Mouse (Mus musculus) hindbrain, embryonic 11.5 days (tissue): ENCODE measurements around the gene Hs6st1. TPM values are rescaled to one million over a fixed set of nuclear protein-coding genes. Genes with fewer than 3 reads are reported as not detected.
"Not testable (repeated sequence)": the region's sequence is repeated elsewhere in the genome, so short reads cannot be mapped to it uniquely, and the experiment has no call there.

Experiments
- ATAC-seq: fragments of 200-750 bp; cut with Nextera tagmentation; 2 replicates; pipeline ENCODE4 v1.8.0; 2017; ENCODE audit warnings: mild to moderate bottlenecking, moderate TSS enrichment, moderate library complexity; ENCODE audit not compliant: low FRiP score
- DNase-seq: peaks from one replicate; pipeline ENCODE4 v3.0.0-alpha.2; 2015; ENCODE audit warnings: low spot score
- H3K27ac ChIP-seq: fragments of 300-500 bp; sonication (generic); 2 replicates; pipeline ENCODE4 v1.5.1; 2014; ENCODE audit warnings: mild to moderate bottlenecking, low read depth, low read length
- H3K27me3 ChIP-seq: fragments of 300-500 bp; sonication (generic); 2 replicates; pipeline ENCODE4 v1.6.1; 2014; ENCODE audit warnings: mild to moderate bottlenecking, low read length, moderate library complexity, mixed read lengths; ENCODE audit not compliant: control insufficient read depth, insufficient read depth
- H3K36me3 ChIP-seq: fragments of 300-500 bp; sonication (generic); 2 replicates; pipeline ENCODE4 v1.6.1; 2014; ENCODE audit warnings: mild to moderate bottlenecking, low read length, moderate library complexity, mixed read lengths; ENCODE audit not compliant: control insufficient read depth, insufficient read depth
- H3K4me1 ChIP-seq: fragments of 300-500 bp; sonication (generic); replicated peaks from 2 replicates; pipeline ENCODE4 v1.6.1; 2014; ENCODE audit warnings: low read length, mixed read lengths; ENCODE audit not compliant: control insufficient read depth, insufficient read depth
- H3K4me2 ChIP-seq: fragments of 300-500 bp; sonication (generic); replicated peaks from 2 replicates; pipeline ENCODE4 v1.6.1; 2014; ENCODE audit warnings: mild to moderate bottlenecking, low read depth, low read length
- H3K4me3 ChIP-seq: fragments of 300-500 bp; sonication (generic); 2 replicates; pipeline ENCODE4 v1.5.1; 2014; ENCODE audit warnings: low read depth, low read length
- H3K9ac ChIP-seq: fragments of 300-500 bp; sonication (generic); 2 replicates; pipeline ENCODE4 v1.6.1; 2014; ENCODE audit warnings: low read depth, low read length
- H3K9me3 ChIP-seq: fragments of 300-500 bp; sonication (generic); 2 replicates; pipeline ENCODE4 v1.6.1; 2016; ENCODE audit warnings: low read length; ENCODE audit not compliant: control insufficient read depth
- WGBS: fragments of 180-500 bp; shearing (Covaris S2); extraction: QIAGEN DNeasy Blood & Tissue Kit; methylation state at CpG from one replicate; pipeline ENCODE4 v1.1.7; 2014; 5-methylcytosine and 5-hydroxymethylcytosine counted together
- polyA plus RNA-seq: library from polyadenylated mRNA; unstranded; fragments of >200 nt; fragmentation: Nextera tagmentation; extraction: Ambion mirVana; gene quantifications from 2 replicates; pipeline ENCODE4 v1.2.1, GENCODE M21; 2014

The Hs6st1 gene
- polyA plus RNA-seq = 10.7 and 14.9 TPM in 2 replicates

DNA sequence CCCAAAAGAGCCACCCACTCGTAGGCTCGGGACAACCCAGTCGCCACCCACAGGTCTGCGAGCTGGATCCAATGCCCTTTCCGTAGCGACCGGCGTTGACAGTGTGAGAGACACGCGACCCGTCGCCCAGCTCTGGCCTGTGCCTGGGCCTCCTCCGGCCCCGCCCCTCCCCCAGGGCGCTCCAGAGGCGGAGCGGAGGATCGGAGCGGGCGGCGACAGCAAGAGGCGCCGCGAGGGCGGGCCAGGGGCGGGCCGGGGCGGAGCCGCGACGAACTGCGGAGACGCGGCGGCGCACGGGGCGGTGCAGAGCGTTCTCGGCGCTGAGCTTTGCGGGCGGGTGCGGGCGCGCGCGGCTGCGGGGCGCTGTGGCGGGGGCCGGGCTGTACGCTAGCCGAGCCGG is at the start of gene Hs6st1:
Gene Hs6st1, plus strand, starts transcription at position 325 of the 400 bp plus-strand sequence.
- peaks cover 26% of the 10 kb centered on the region for H3K4me1 ChIP-seq
- H3K27ac ChIP-seq = peak within 1 kb of the TSS; percentile 74
- peak within 1 kb of the TSS; percentile 85 for H3K4me3 ChIP-seq
- WGBS = 1% methylated on average over 21 of the region's 55 CpGs
- H3K4me2 ChIP-seq = peak within 1 kb of the TSS; percentile 97
- DNase-seq (peak; percentile 98), ATAC-seq (peak; percentile 93)
- H3K9ac ChIP-seq = peak within 1 kb of the TSS; percentile 82
- no peaks in the 10 kb centered on the region for H3K9me3 ChIP-seq
- no peaks in the 10 kb centered on the region for H3K36me3 ChIP-seq
- no peaks in the 10 kb centered on the region for H3K27me3 ChIP-seq

DNA sequence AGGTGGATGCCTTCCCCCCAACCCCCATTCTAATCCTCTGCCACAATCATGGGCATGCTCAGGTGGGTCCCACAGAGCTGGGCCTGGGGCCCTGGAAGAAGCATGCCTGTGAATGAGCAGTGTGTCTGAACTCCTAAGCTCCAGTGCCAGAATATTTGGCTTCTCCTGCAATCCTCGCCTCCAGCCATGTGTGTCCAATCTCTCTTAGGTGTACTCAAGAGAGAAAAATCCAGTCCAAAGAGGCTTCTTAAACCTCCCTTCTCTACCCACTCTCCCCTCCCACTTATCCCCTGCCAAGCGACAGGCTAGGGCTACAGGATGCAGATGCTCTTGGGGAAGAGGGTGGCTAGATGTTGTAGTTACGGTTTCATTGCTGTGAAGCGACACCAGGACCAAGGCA is 49.6 kb upstream of the Hs6st1 start:
- Histone ChIP-seq H3K27ac (no peak overlapping the region), H3K4me3 (no peak overlapping the region), H3K4me2 (no peak overlapping the region), H3K4me1 (peaks cover 7% of the 10 kb centered on the region), H3K36me3 (no peaks in the 10 kb centered on the region), H3K27me3 (no peaks in the 10 kb centered on the region), H3K9me3 (no peaks in the 10 kb centered on the region), H3K9ac (no peak overlapping the region)
- 76% methylated on average over 4 of the region's 4 CpGs for WGBS
- DNase-seq = no peak
- ATAC-seq = no peak

DNA sequence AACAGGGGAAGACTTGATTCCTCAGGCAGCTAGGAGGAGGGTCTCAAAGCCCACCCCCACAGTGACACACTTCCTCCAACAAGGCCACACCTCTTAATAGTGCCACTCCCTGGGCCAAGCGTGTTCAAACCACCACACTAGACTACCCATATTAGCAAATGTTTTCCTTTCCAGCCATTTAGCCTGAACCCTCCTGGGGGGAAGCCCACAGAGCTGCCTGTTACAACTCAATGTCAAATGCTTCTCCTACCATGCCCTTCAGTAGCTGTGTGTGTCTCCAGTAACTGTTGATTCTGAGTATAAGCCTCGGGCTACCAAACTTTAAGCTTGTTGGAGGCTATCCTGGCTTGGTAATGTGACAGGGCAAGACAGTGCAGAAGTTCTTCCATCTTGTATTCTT is 49.0 kb upstream of the Hs6st1 start:
- DNase-seq (no peak), ATAC-seq (no peak)
- Histone ChIP-seq H3K9me3 (no peaks in the 10 kb centered on the region), H3K4me3 (no peak overlapping the region), H3K27me3 (no peaks in the 10 kb centered on the region), H3K27ac (no peak overlapping the region), H3K4me1 (peaks cover 7% of the 10 kb centered on the region), H3K9ac (no peak overlapping the region), H3K4me2 (no peak overlapping the region), H3K36me3 (no peaks in the 10 kb centered on the region)
- 92% methylated on average over 2 of the region's 2 CpGs for WGBS

DNA sequence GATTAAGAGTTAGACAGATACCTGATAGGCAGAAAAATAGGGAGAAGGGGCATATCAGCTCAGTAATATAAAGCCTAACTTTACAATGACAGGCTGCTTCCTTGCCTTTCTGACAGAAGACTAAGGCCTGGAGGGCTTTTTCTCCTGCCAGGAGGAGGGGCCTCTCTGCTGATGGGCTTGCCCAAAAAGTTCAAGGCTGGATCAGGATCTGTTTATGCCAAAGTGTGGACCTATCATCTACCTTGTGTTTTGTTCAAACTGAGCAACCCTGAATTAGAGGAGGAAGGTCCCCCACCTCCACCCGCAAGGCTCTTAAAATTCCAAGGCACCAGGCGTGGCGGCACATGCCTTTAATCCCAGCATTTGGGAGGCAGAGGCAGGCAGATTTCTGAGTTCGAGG is 47.9 kb upstream of the Hs6st1 start:
- no peak for ATAC-seq
- DNase-seq = no peak
- H3K4me3 ChIP-seq = no peak overlapping the region
- H3K4me2 ChIP-seq = no peak overlapping the region
- H3K9me3 ChIP-seq = no peaks in the 10 kb centered on the region
- H3K9ac ChIP-seq = no peak overlapping the region
- H3K27me3 ChIP-seq = no peaks in the 10 kb centered on the region
- WGBS = 94% methylated on average over 4 of the region's 4 CpGs
- peaks cover 7% of the 10 kb centered on the region for H3K4me1 ChIP-seq
- H3K27ac ChIP-seq = no peak overlapping the region
- no peaks in the 10 kb centered on the region for H3K36me3 ChIP-seq

DNA sequence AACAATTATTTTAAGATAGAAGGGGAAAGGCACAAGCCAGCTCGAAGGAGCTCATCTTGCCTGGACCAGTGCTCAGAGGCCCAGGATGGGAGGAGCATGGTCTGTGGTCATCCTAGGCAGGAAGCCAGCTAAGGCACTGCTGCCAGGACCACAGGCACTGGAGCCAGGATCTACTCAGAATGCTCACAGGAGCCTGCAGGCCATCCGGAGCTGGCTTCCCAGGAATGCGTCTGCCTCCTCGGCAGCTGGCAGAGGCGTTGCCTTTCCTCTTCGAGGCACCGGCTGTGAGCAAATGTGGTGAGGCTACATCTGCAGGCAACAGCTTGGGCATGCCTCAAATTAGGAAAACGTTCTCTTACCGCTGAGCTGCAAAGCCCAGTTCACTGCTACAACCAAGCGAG is 37.8 kb upstream of the Hs6st1 start:
- H3K9ac ChIP-seq = no peak overlapping the region
- no peaks in the 10 kb centered on the region for H3K27me3 ChIP-seq
- no peaks in the 10 kb centered on the region for H3K4me1 ChIP-seq
- H3K36me3 ChIP-seq = no peaks in the 10 kb centered on the region
- no peaks in the 10 kb centered on the region for H3K9me3 ChIP-seq
- H3K27ac ChIP-seq = no peak overlapping the region
- 59% methylated on average over 10 of the region's 10 CpGs for WGBS
- no peak for DNase-seq
- no peak for ATAC-seq
- H3K4me3 ChIP-seq = no peak overlapping the region
- H3K4me2 ChIP-seq = no peak overlapping the region

DNA sequence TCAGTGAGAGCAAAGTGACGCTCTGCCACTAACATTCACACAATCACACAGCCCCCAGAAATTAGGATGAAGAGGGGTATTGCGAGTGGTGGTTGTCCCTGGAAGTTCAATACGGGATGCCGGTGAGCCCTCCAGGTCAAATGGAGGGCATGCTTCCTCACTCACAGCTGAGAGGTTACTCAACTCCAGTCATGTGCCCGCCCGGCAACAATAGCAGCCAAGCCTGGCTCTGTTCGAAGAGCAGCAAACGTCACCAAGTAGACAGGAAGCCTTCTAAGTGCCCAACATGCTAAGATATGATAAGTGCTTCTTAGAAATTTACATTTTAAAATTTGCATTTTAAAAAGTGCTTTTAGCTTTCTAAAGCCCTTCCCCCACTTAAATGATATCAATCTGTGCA is 29.4 kb upstream of the Hs6st1 start:
- Histone ChIP-seq H3K27ac (no peak overlapping the region), H3K4me1 (no peaks in the 10 kb centered on the region), H3K36me3 (no peaks in the 10 kb centered on the region), H3K9me3 (no peaks in the 10 kb centered on the region), H3K4me3 (no peak overlapping the region), H3K27me3 (no peaks in the 10 kb centered on the region), H3K4me2 (no peak overlapping the region), H3K9ac (no peak overlapping the region)
- ATAC-seq (no peak), DNase-seq (no peak)
- 90% methylated on average over 8 of the region's 8 CpGs for WGBS

DNA sequence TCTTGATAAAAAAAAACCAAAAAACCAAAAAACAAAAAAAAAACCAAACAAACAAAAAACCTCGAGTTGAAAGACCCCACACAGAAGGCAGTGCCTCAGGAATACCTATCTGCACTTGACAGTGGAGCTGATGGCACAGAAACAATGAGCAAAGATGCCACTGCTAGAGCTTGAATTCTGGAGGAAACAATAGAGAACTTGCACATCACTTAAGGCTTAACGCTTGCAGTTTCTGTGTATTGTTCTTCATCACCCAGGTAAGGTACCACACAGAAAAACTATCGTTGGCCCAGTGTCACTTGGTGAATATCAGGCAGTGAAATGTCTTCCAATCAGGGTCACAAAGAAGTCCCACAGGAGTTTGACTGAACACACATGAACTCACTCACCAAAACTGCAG is 26.1 kb upstream of the Hs6st1 start:
- H3K4me3 ChIP-seq = no peak overlapping the region
- ATAC-seq (no peak), DNase-seq (no peak)
- WGBS = 78% methylated on average over 3 of the region's 3 CpGs
- no peak overlapping the region for H3K4me2 ChIP-seq
- no peak overlapping the region for H3K27ac ChIP-seq
- H3K27me3 ChIP-seq = no peaks in the 10 kb centered on the region
- H3K36me3 ChIP-seq = no peaks in the 10 kb centered on the region
- no peaks in the 10 kb centered on the region for H3K4me1 ChIP-seq
- H3K9me3 ChIP-seq = no peaks in the 10 kb centered on the region
- H3K9ac ChIP-seq = no peak overlapping the region

DNA sequence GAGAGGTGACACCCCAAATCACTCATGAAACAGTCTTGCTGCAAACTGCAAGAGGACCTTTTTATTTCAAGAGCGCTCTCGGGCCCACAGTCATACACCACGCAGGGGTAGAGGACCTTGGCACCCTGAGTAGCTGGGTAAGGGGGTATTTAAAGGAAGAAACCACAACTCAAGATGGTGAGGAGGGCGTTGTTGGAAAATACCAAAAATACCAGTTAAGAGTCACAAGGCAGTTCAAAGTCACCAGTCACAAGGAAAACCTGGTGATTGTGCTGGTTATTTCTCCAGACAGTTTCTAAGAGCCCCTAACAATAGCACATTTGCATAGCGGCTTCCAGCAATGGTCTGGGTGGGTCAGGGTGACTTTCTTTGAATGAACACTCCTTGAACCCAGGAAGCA is 24.4 kb upstream of the Hs6st1 start:
- H3K4me1 ChIP-seq, H3K27me3 ChIP-seq, H3K4me3 ChIP-seq, H3K4me2 ChIP-seq, H3K36me3 ChIP-seq, DNase-seq, H3K9ac ChIP-seq, H3K27ac ChIP-seq, H3K9me3 ChIP-seq, ATAC-seq: not testable (repeated sequence)
- WGBS = 92% methylated on average over 5 of the region's 5 CpGs

DNA sequence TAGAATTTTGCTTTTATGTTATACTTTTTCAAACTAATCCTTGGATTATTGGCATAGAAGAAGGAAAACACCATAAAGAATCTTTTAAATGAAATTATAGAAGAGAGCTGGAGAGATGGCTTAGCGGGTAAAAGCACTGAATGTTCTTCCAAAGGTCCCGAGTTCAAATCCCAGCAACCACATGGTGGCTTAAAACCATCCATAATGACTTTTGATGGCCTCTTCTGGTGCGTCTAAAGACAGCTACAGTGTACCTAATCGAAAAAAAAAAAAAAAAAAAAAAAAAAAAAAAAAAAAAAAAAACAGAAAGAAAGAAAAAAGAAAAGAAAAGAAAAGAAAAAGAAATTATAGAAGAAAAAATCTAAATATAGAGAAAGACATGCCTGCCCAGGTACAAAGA is 23.9 kb upstream of the Hs6st1 start:
- WGBS = 88% methylated on average over 4 of the region's 4 CpGs
- Histone ChIP-seq H3K9me3 (no peaks in the 10 kb centered on the region), H3K27me3 (no peaks in the 10 kb centered on the region), H3K4me2 (no peak overlapping the region), H3K4me1 (no peaks in the 10 kb centered on the region), H3K4me3 (no peak overlapping the region), H3K36me3 (no peaks in the 10 kb centered on the region), H3K27ac (no peak overlapping the region), H3K9ac (no peak overlapping the region)
- ATAC-seq = no peak
- no peak for DNase-seq
